Mouse (Mus musculus) megakaryocyte, embryonic 14.5 days (primary cell): ENCODE measurements around the gene Slc24a4.

Source experiments
- FLI1 ChIP-seq: IDR thresholded peaks from 2 replicates; pipeline ENCODE4 v1.6.1; 2012; ENCODE audit warnings: low read length, inconsistent platforms, mixed read lengths
- GATA1 ChIP-seq: IDR thresholded peaks from 3 replicates; pipeline ENCODE4 v1.6.1; 2012; ENCODE audit warnings: mixed read lengths, low read length, inconsistent platforms, borderline replicate concordance

GRCm38 (mm10) chr12:102289568-102289967 lies 161.0 kb downstream of the Slc24a4 start:
- no peak for TF ChIP-seq GATA1
- no peak for TF ChIP-seq FLI1
